Mouse (Mus musculus) cerebellum, postnatal 10 days (tissue): ENCODE results near the gene Gm20388.
A peak's percentile ranks its signal among the peaks of the same experiment; 100 is the strongest.

Experiments
- DNase-seq, 2 experiments: peaks; one replicate each; pipeline ENCODE4 v3.0.0; 2021; ENCODE audit warnings: mixed read lengths in 2 of 2

Gene Gm20388

DNA sequence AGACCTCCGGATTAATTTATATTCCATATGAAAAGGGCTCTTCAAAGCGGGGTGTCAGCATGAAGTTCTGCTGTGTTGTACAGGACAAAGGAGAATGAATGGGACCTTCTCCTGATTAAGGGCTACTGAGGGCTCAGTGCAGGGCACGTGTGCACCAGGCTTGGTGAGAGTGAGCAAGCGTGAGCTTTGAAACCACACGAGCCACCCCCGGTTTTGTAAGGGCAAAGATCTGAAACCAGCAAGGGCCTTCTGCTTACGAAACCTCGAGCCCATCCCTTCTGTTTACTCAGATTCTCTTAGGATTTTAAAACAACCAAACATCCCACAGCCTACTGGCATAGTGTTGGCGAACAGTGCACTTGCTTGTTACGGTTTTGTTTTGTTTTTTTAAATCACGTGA lies 3750.9 kb downstream of the Gm20388 start:
- no peak for DNase-seq

DNA sequence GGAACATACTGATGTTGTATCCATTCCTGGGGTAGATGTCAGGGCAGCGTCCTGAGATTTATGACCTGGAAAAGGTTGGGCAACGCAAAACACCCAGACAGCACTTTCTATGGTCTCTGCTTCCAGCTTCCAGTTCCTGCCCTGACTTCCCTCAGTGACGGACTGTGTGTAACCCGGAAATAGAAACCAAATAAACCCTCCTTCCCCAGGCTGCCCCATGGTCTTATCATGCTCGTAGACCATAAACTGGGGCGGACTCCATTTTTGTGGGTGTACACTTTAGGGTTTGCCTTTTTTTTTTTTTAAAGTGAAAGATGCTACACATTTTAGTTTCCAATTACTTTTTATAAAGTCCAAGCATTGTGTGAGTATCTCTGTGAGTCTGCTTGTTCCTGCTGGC lies 3754.9 kb downstream of the Gm20388 start:
- DNase-seq = no peak

DNA sequence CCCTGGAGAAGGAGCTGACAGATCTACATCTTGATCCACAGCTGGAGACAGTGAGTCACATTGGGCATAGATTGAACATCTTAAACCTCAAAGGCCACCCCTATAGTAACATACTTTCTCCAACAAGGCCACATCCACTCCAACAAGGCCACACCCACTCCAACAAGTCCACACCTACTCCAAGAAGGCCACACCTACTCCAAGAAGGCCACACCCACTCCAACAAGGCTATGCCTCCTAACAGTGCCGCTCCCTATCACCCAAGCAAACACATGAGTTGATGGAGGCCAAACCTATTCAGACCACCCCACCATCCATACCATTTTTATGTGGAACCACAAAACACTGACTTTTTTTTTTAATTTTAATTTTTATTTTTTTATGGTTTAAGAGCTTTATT lies 3756.2 kb downstream of the Gm20388 start:
- DNase-seq = no peak

GRCm38 (mm10) chr8:123668681-123669080 lies 3758.0 kb downstream of the Gm20388 start:
- DNase-seq = no peak

DNA sequence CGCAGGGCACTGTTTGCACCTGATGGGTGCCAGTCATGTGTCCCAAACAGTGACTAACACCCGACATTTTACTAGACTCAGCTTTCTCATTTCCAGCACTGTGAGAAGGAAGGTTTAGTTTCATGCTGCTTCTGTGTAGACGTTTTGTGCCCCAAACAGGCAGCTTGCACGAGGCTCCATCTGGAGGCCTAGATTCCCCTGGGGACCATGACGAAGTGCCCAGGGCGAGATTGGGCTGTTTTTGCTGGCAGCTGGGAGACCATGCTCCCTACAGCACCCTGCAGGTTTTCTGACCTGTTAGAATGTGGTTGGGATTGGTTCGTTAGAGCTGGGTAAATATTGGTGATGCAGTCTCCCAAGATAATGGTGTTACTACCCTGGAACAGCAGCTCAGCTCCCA lies 3760.1 kb downstream of the Gm20388 start:
- no peak for DNase-seq

DNA sequence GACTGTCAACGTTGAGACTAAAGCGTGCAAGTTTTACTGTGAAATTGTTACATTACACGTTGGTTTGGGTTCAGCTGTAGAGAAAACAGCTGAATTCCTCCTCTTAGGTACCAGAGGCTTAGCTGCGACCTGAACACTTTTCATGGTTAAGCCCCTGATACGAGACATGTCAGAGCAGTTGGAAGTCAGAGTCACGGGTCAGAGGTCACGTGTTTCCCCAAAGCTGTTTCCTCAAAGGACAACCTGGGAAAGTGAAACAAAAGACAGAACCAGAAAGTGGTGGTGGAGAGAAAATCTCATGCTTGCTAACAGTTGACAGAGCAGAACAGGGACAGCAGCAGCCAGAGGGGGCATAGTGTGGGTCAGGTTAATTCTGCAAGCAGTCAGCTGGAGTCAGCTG lies 3760.8 kb downstream of the Gm20388 start:
- DNase-seq = no peak

DNA sequence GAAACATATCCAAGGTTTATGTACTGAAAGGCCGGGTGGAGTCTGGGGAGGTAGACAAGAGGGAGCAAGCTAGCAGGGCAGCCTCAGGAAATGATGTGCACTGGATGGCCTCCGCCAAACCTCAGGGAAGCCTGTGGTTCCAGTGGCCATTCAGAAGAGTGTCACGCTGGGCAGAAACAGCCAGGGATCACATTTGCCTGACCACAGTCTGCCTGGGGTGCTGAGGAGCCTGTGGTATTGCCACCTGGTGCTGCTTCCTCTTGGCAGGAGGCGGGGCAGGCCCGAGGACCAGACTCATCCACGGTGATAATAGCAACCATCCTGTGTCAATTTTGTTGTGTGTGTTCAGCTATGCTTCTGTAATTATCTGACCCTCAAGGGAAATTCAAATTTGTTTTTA lies 3762.0 kb downstream of the Gm20388 start:
- DNase-seq = no peak

DNA sequence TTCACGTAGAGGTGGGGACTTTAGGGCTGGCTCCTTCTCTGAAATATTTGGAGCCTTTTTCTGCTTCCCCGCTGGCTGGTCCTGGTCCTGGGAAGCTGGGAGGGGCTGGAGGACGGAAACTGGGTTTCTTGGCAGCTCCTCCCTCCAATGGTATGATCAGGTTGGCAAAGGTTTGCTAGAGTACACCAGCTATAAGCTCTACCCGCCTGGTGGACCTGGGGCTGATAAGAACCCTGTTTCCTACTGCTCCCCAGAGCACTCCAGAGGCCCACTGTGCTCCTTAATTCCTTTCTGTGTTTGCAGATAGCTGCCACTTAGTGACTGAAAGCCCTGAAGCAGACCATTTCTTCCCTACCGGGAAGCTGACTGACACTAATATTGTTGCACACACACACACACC lies 3765.0 kb downstream of the Gm20388 start:
- DNase-seq = no peak

DNA sequence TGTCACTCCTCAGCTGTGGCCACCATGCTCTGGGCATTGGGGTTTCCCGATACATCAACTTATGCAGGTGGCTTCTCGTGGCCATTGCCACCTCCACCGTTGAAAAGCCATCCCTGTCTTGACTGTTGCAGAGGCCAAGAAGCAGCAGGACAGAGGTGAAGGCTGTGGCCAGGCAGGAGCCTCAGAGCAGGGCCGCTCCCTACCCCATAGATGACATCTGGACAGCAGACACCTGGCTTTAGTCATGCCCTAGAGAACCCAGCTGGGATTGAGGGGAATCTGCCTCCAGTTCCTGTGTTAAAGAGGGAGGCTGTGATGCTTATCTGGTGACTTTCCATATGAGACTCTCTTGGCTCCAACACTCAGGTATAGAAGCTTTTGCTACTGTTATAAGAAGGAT lies 3767.7 kb downstream of the Gm20388 start:
- no peak for DNase-seq

DNA sequence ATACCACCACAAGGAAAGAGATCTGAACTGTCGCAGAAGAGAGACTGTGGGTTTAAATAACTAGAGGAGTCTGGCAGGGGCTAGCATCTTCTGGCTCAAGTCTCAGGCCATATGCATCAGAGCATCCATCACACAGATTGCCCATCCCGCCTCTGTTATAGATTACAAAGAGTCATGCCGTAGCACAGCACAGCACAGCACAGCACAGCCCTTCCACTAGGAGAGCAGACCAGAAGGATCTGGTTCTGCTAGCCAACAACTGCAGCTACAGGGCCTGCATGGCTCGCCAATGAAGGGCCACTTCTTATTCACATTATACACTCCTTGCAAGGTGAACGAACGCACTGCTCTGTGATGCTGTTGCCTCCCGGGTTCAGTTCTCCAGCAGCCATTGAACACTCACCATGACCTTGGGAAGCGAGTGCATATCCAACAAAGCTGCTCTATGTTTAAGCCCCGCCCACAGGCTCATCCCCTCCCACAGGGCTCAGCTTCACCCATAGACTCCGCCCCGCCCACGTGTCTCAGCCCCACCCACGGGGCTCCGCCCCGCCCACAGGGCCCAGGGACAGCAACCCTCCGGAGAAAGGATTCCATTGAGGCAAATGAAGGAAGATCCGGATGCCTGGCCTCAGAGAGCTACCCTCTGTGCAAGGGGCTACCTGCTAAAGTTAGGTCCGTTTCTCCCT lies 3771.6 kb downstream of the Gm20388 start:
- peak; percentile 36 to 57 for DNase-seq

- no peak for DNase-seq
Measured at GRCm38 (mm10) chr8:123683321-123683720, 3772.7 kb downstream of the Gm20388 start.

DNA sequence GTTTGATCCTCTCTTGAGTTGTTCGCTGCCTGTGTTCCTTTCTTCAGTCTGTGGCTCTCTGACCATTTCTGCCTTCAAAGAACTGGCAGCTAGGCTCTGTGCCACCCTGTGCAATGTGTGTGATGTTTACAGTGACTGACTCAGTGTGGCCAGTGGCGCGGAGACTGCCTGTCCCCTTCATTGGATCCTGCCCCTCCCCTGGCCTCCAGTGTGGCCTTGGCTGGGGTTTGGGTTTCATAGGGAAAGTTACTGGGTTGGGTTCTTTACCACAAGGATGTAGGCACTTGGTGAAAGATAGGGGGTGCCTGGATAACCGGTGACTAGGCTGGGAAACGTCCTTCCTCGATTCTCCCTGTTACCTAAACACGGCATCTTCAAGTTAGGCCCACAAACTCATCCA lies 3774.2 kb downstream of the Gm20388 start:
- no peak for DNase-seq

DNA sequence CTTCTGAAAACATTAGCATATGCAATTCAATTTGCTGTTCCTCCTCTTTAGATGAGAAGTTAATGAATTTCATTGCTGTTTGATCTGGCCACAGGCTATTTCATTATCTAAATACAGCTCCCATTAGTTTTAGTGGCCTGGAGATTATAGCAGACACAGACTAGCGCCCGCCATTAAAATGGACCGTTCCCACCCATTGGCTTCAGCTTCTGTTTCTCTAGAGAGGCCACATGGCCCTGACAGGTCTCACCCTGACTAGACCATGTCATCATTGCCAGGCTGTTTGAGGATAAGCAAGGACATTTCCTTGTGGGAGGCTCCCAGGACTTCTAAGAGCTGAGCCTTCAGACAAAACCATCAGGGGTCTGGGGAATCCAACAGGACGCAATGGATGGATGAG lies 3774.8 kb downstream of the Gm20388 start:
- no peak for DNase-seq

DNA sequence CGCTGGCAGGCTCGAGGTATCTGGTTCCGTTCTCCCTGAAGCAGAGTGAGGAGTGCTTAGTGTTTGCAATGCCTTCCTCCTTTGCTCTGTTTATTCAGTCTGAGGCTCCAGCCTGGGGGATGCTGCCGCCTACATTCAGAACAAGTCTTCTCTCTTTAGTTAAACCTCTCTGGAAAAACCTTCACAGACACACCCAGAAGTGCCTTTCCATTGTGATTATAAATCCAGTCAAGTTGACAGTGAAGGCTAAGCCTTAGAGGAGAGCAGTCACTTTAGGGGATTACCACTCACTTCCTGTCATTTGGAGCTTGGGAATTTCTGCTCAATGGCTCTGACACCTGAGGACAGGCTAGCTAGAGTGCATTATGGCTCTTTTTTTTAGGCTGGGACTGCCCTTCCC lies 3777.2 kb downstream of the Gm20388 start:
- no peak for DNase-seq

DNA sequence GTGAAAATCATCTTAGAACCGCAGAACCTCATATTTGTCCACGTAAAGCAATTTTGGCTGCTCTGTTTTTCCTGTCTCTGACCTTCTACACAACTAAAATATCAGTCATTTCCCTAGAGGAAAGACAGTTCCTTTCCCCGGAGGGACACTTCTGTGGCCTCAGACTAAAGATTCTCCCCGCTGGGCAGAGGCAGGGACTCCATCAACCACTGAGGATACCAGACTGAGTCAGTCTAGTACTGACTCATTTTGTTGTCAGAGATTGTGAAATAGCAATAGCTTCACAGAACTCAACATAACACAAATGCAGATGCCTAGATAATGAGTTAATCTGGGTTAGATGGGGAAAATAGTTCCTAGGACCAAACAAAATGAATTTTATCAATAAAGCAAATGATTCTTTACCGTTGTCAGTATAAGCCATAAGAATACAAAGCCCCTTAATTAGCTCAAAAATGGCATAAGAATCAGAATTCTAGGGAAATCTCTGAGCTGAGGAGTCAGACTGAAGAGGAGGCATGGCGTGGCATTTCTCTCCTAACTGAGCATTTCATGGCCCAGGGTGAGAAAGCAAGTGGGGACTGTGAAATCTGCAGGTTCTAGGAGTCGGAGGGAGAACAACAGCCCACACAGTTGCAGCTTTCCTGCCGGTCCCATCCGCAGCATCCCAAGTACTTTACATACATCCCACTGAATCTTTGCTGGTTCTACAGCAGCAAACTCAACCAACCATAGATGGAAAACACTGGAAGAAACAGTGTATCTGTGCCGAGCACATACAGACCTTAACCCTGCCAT lies 3781.7 kb downstream of the Gm20388 start:
- DNase-seq = no peak

GRCm38 (mm10) chr8:123696167-123696566 lies 3785.5 kb downstream of the Gm20388 start:
- no peak for DNase-seq

DNA sequence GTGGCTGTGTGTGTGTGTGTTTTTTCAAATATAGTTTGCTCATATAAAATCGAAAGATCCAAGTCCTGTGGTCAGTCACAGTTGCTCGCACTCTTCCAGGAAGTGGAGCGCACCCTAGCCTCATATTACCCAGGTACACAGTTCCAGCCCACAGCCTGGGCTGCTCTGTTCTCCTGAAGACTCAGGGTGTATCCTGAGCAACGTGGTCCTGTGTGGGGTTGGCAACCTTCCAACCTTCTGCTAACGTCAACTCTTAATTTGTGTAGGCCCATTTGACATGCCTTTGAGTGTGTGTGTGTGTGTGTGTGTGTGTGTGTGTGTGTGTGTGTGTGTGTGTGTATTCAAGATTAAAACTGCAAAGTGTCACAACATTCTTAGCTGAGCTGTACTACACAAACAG lies 3786.7 kb downstream of the Gm20388 start:
- peak in 1 of 2 experiments; percentile 32 for DNase-seq

GRCm38 (mm10) chr8:123700399-123701070 lies 3789.9 kb downstream of the Gm20388 start:
- DNase-seq = no peak

- peak; percentile 35 to 45 for DNase-seq
Measured at GRCm38 (mm10) chr8:123701952-123702587, 3791.4 kb downstream of the Gm20388 start.

DNA sequence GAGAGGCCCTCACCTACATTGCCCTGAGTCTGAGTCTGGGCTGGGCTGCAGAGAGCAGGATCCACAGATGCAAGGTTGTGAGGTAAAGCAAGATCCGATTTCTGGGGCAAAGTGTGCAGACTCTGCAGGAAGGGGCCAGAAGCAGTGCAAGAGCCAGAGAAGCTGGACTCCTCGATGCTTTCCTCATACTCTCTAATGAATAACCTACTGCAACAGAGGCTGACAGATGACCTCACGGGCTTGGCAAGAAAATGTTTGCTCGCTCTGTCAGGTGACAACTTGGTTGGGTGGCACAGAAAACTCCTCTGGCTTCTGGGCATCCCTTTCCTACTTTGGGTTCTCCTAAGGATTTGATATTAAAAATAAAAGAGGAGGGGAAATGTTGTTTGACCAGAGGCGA lies 3794.7 kb downstream of the Gm20388 start:
- no peak for DNase-seq

DNA sequence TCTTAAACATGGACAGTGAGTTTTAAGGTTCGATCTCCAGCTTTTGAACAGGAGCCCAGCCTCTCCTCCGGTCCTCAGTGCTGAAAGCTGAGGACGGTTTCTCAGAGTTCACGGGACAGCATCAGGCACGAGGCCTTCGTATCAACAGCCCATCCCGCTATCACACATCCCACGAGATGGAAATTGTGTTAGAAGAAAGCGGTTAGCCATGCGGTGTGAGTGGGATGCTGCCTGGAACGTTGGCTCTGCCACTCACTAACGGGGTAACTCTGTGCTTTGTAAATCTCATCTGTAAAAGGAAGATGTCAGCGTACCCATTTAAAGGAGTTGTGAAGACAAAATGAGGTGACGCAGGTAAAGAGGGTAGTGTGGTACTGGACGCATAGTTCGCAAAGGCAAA lies 3796.5 kb downstream of the Gm20388 start:
- no peak for DNase-seq

GRCm38 (mm10) chr8:123708729-123709128 lies 3798.1 kb downstream of the Gm20388 start:
- no peak for DNase-seq

DNA sequence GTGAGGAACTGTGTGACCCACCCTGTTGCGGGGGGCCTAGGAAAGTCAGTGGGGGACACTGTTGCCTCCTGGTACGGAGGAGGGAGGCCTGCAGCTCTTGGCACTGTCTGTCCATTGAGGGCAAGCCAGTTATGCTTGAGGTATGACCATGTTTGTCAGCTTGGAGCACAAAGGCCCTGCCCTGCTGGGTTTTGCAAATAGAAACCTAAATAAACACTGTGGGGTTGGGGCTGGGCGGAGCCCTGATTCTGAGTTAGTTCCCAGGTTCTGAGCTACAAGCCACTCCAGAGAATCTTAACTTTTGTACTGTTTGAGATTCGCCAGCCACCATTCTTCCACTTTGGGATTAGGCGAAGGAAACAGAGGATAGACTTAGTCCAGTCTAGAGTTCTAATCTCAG lies 3799.7 kb downstream of the Gm20388 start:
- DNase-seq = no peak
